Mouse (Mus musculus) left cerebral cortex, adult 9 months (tissue): Measurements from ENCODE around the gene Rrad.

Source experiments
- DNase-seq, 2 experiments: peaks; one replicate each; pipeline ENCODE4 v3.0.0; 2022; ENCODE audit warnings: low spot score in 2 of 2

The Rrad gene

GRCm38 (mm10) chr8:104613119-104613518 lies 18.0 kb downstream of the Rrad start:
- DNase-seq = no peak

DNA sequence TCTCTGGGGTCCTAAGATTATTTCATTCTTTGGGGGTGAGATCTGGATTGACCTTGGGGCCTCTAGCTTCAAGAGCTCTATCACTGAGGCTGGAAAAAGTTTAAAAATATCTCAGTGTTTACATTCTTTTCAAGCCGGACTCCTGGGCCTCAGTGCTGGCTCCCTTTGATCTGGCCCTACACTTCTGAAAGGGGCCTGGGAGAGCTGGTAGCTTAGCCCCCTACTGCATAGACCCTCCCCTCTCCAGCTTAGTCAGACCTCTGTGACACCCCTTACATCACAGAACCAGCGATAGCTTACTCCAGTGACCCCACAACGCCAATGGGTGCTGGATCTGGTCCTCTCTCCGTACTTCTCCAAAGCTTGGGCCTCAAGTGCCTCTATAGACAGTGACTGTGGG lies 19.5 kb downstream of the Rrad start:
- DNase-seq = no peak

- no peak for DNase-seq
Observed at GRCm38 (mm10) chr8:104610185-104610766, 20.9 kb downstream of the Rrad start.

GRCm38 (mm10) chr8:104609222-104609621 lies 21.9 kb downstream of the Rrad start:
- no peak for DNase-seq

GRCm38 (mm10) chr8:104607944-104608343 lies 23.2 kb downstream of the Rrad start:
- DNase-seq = no peak

- no peak for DNase-seq
Observed at GRCm38 (mm10) chr8:104606329-104606728, 24.8 kb downstream of the Rrad start.

DNA sequence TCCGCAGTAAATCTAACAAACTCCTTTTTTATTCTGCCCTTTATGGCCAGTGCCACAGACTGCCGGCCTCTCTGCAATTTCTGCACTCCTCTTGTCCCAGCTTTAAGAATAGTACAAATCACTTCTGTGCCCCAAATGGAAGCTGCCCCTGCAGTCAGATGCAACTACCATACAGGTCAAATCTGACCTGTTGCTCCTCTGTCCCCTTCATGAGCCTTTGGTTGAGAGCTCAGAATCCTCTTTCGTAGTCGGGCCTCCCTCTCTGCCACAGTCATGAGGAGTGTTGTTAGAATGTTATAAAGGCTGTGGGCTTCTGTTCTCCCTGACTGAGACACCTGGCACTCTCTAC lies 27.9 kb downstream of the Rrad start:
- DNase-seq = no peak

DNA sequence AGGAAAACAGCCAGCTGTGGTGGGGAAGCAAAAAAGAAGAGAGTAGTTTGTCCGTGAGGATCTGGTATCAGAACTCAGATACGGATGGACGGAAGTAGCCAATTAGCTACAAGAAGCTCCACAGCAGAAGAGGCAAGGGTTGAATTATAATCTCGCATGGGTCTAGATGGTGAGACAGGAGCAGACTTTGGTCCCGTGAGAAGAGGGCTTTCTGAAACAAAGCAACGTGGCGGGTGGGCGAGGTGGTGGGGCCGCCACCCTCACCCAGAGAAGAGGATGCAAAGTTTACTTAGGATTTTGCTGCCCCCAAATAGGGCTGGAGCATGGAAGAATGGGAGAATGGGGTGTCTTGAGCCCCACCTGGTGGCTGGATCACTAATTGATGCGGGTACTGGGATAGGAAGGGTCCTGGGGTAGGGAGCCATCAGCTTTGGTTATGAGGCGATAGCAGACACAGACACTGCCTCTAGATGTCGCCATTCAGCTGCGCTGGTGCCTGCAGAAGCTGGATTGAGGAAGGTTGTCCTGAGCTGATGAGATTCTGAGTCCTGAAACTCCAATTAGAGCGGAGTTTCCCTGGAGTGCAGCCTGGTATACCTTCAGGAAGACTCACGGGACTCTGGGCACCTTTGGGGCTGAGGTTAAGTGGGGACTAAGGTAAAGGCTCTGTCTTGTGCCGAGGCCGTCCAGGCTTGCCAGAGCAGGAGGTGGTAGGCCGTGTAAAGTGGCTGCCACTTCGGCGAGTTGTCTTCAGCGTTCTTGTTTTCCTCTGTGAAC lies 28.5 kb downstream of the Rrad start:
- DNase-seq = peak; percentile 61 to 89

DNA sequence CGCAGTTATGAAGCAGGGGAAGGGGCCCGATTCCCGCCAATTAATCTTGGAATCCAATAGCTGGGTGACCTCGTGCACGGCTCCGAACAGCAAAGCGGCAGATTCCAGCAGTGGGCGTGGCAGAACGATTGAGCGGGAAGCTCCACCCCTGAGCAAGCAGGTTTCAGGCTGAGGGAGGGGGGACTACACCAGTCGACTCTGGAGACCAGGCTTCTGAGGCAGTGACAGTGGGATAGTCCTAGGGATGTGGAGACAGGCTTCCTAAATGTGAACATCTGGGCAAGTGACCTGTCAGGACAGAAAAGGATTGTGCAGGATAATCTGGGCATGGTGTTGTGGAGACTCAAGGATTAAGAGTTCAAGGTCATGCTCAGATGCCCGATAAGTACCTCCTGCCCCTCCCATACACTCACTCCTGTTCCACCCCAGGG lies 29.2 kb downstream of the Rrad start:
- no peak for DNase-seq

DNA sequence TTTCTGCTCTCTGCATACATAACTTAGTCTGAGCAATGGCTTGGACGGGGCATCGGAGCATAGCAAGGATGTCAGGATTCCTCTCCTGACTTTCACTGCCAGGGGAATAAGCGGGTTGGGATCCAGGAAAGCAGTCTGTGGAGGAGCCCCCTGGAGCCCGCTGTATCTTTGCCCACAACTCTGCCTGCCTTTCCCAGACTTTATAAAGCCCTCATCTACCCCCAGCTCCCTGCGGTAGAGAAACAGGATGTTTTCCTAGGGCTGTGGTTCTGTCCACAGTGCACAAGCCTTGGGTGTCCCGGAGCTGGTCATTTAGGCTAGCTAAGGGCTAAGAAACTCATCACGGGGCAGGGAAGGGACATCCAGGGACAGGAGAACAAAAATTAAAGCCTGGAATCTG lies 29.7 kb downstream of the Rrad start:
- no peak for DNase-seq

DNA sequence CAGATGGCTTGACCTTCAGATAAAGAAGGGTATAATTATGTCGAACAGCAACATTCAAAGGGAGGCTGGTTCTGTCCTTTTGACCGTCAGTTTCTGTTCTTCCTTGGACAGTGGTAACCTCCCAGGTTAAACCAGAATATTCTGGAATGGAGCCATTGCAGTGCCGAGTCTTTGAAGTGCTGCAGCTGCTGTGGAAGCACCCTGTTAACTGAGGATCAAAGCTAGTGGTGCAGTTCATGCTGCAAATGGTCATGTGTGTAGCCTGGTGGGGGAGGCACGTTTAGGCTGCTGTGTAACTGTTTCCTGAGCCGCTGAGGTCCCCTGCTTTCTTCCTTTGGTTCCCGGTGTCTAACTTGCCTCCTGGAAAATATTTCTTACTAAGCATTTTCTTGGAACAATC lies 32.6 kb downstream of the Rrad start:
- no peak for DNase-seq

- DNase-seq = no peak
Observed at GRCm38 (mm10) chr8:104597656-104598055, 33.5 kb downstream of the Rrad start.

GRCm38 (mm10) chr8:104595773-104596536 lies 35.2 kb downstream of the Rrad start:
- DNase-seq = no peak

DNA sequence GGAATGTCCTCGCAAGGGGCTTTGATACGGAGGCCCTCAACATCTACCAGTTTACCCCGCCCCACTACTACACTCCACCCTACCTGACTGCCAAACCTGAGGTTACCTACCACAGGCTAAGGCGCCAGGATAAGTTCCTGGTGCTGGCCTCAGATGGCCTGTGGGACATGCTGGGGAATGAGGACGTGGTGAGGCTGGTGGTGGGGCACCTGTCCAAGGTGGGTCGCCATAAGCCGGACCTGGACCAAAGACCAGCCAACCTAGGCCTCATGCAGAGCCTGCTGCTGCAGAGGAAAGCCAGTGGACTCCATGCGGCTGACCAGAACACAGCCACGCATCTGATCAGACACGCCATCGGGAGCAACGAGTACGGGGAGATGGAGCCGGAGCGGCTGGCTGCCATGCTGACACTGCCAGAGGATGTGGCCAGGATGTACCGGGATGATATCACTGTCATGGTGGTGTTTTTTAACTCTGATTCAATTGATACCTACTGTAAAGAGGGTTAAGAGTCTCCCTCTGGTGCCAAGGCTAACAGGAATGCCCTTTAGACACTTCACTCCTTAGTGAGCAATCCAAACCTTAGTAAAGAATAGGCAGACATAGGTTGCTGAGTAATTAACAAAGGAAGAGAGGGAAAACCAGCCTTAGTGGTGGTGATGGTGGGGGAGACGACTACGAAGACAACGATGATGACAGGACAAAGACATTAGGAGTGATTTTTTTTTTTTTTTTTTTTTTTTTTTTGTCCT lies 36.3 kb downstream of the Rrad start:
- no peak for DNase-seq

- no peak for DNase-seq
Observed at GRCm38 (mm10) chr8:104593536-104594325, 37.4 kb downstream of the Rrad start.

DNA sequence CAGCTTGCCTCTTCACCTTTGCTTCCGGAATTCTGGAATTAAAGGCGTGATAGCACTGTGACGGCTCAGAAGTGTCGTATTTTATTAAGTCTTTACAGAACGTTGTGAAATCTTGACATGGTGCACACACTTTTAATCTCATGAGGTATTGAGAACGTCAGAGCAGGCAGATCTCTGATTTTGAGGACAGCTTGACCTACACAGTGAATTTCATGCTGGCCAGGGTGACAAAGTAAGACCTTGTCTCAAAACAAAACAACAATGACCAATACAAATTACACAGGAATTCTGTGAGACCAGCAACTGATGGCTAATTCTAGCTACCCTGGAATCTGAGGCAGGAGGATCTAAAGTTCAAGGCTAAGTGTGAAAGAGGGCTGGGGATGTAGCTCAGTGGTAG lies 38.6 kb downstream of the Rrad start:
- no peak for DNase-seq

DNA sequence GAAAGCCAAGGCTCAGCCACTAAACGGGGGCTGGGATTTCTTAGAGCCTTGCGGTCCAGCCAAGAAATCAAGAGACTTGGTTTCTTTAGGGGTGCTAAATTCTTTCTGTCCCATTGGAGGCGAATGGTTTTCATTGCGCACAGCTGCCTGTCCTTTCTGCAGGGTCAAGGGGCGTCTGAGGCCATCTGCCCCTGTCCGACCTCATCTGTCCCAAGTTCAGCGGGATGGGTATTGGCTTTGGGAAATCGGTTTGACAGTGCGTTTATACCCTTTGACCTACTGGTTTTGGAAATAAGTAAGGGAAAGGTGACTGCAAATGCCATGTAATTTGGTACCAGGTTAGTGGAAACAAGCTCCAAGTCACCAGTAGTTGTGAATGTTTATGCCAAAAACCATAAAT lies 39.3 kb downstream of the Rrad start:
- no peak for DNase-seq

DNA sequence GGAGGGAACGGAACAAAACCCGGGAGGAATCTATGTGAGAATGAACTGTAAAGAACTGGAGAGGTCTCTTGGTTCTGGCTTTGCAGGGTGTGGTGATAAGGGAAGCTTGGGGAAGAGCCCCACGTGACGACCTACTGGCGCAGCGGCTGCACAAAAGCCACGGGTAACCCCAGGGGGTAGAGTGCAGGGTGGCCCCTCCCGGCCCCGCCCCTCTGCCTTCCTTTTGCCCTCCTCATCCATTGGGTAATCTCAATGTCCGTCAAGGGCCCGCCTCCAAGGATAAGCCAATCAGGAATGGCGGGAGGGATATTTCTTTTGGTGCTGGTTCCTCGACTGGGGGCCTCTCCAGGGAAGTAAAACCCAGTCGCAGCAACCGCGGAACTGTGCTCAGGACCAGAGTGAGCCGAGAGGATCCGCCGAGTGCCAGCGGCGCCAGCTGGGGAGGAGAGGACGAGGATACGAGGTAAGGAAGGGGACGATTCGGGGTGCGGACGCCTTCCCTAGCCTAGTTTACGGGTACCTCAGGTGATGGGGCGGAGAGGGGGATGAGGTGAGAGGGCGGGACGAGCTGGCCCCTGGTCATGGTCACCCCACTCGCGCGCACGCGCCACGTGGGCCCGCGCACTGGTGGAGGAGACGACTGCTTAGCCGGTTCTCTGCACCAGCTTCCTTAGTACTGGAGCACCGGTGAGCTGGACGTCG lies 39.8 kb downstream of the Rrad start, which contains the start of gene Pdp2:
Pdp2 (plus strand) TSS at position 319 of the 702 bp plus-strand sequence.
- DNase-seq = peak; percentile 87 to 97

GRCm38 (mm10) chr8:104590284-104590683 lies 40.8 kb downstream of the Rrad start:
- DNase-seq = no peak

- no peak for DNase-seq
Observed at GRCm38 (mm10) chr8:104584522-104584921, 46.6 kb downstream of the Rrad start.
